Mouse (Mus musculus) midbrain, embryonic 13.5 days (tissue): ENCODE results near the gene Krtap2-4. TPM values are rescaled to one million over a fixed set of nuclear protein-coding genes. Genes with fewer than 3 reads are reported as not detected.
"Not testable (repeated sequence)": the region's sequence is repeated elsewhere in the genome, so short reads cannot be mapped to it uniquely, and the experiment has no call there.

Source experiments
- ATAC-seq: fragments of 200-750 bp; cut with Nextera tagmentation; 2 replicates; pipeline ENCODE4 v1.8.0; 2017; ENCODE audit warnings: mild to moderate bottlenecking, moderate TSS enrichment, moderate library complexity
- H3K27ac ChIP-seq: fragments of 300-500 bp; sonication (generic); 2 replicates; pipeline ENCODE4 v1.5.1; 2015; ENCODE audit warnings: inconsistent platforms, mild to moderate bottlenecking, moderate library complexity
- H3K27me3 ChIP-seq: fragments of 300-500 bp; sonication (generic); 2 replicates; pipeline ENCODE4 v1.6.1; 2015; ENCODE audit warnings: mild to moderate bottlenecking, inconsistent platforms
- H3K36me3 ChIP-seq: fragments of 300-500 bp; sonication (generic); 2 replicates; pipeline ENCODE4 v1.6.1; 2015; ENCODE audit warnings: mild to moderate bottlenecking, inconsistent platforms
- H3K4me1 ChIP-seq: fragments of 300-500 bp; sonication (generic); replicated peaks from 2 replicates; pipeline ENCODE4 v1.6.1; 2015; ENCODE audit warnings: inconsistent platforms
- H3K4me2 ChIP-seq: fragments of 300-500 bp; sonication (generic); replicated peaks from 2 replicates; pipeline ENCODE4 v1.6.1; 2015; ENCODE audit warnings: moderate library complexity, mild to moderate bottlenecking, inconsistent platforms
- H3K4me3 ChIP-seq: fragments of 300-500 bp; sonication (generic); replicated peaks from 2 replicates; pipeline ENCODE4 v1.5.1; 2015; ENCODE audit warnings: mild to moderate bottlenecking, inconsistent platforms
- H3K9ac ChIP-seq: fragments of 300-500 bp; sonication (generic); replicated peaks from 2 replicates; pipeline ENCODE4 v1.6.1; 2015; ENCODE audit warnings: mild to moderate bottlenecking, inconsistent platforms
- H3K9me3 ChIP-seq: fragments of 300-500 bp; sonication (generic); 2 replicates; pipeline ENCODE4 v1.6.1; 2016; ENCODE audit warnings: mild to moderate bottlenecking, inconsistent platforms
- WGBS: fragments of 180-500 bp; shearing (Covaris S2); methylation state at CpG from one replicate; pipeline ENCODE4 v1.1.7; 2015; 5-methylcytosine and 5-hydroxymethylcytosine counted together
- polyA plus RNA-seq: library from polyadenylated mRNA; unstranded; fragments of >200 nt; fragmentation: Nextera tagmentation; extraction: Ambion mirVana; gene quantifications from 2 replicates; pipeline ENCODE4 v1.2.1, GENCODE M21; 2015

Krtap2-4 gene
- polyA plus RNA-seq = not detected in 2 replicates

DNA sequence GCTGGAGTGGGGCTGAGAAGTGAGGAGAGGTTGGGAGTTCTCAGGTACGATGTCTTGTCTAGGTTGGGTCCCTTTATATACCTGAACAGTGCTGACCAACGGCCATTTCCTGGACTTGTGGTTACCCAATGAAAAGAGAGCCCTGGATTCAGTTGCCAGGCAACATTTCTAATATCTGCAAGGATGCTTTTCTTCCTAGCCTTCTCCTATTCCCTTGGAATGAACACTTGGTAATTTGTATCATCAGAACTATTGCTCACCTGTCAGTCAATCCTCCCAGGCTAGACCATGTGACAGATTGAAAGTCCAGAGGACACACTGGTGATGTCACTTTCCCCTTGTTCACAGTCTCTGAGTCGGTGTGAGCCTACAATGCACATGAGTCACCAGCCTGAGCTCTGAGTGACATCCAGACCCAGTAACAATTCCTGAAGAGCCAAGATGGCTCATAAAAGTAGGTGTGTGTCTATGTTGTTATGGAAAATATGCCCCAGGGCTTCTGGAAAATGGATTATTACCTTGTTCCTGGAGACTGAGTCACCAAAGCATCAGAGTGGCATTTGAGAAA lies at the start of gene Krtap2-4:
Krtap2-4 (minus strand) TSS at position 51 of the 568 bp plus-strand sequence.
- ATAC-seq = no peak
- Histone ChIP-seq H3K27me3 (no peaks in the 10 kb centered on the region), H3K27ac (no peak within 1 kb of the TSS), H3K4me3 (no peak within 1 kb of the TSS), H3K4me2 (no peak within 1 kb of the TSS), H3K4me1 (no peaks in the 10 kb centered on the region), H3K9ac (no peak within 1 kb of the TSS), H3K9me3 (no peaks in the 10 kb centered on the region), H3K36me3 (no peaks in the 10 kb centered on the region)
- 72% methylated on average over 3 of the region's 3 CpGs for WGBS

DNA sequence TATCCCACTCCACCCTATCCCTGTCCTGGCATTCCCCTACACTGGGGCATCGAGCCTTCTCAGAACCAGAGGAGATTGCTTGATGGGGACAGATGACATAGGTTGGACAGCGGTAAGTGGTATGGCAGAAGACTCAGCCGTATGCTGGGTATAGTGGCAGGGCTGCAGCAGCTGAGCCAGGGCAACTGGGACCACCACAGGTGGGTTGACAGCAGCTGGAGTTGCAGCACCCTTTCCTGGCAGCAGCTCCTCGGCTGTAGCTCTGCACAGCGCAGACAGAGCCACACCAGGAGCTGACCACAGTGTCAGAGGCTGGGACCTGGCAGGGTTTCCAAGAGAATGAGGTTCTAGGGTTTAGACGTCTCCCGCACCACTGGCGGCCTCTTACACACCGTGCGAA lies 48.2 kb upstream of the Krtap2-4 start:
- H3K9ac ChIP-seq = no peak overlapping the region
- ATAC-seq = no peak
- no peak overlapping the region for H3K4me2 ChIP-seq

DNA sequence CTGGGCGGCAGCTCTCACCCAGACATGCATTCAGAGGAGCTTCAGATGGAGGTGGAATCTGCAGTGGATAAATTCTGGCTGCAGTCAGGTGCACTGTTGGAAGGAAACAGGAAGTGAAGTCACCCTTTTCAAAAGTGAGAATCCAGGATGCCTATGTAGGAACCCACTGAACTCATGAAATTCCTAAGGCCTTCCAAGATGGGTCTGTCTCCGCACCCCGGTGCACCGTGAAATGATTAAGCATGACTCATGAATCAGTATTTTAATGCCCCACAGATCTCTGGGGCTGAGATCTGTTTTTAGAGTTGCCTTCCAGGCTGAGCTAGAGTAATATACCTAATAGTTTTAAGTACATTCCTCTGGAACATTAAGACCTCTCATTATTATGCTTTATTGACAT lies 44.6 kb upstream of the Krtap2-4 start:
- no peak overlapping the region for H3K4me2 ChIP-seq
- no peak overlapping the region for H3K9ac ChIP-seq
- H3K9me3 ChIP-seq = no peaks in the 10 kb centered on the region
- no peaks in the 10 kb centered on the region for H3K27me3 ChIP-seq
- 91% methylated on average over 4 of the region's 4 CpGs for WGBS
- no peak overlapping the region for H3K27ac ChIP-seq
- no peaks in the 10 kb centered on the region for H3K36me3 ChIP-seq
- H3K4me1 ChIP-seq = no peaks in the 10 kb centered on the region
- H3K4me3 ChIP-seq = no peak overlapping the region
- no peak for ATAC-seq

More for the DNA sequence above, 48.2 kb upstream of the Krtap2-4 start:
- H3K27me3 ChIP-seq = no peaks in the 10 kb centered on the region
- no peak overlapping the region for H3K27ac ChIP-seq
- 94% methylated on average over 10 of the region's 10 CpGs for WGBS
- H3K4me1 ChIP-seq = no peaks in the 10 kb centered on the region
- H3K36me3 ChIP-seq = no peaks in the 10 kb centered on the region
- H3K9me3 ChIP-seq = no peaks in the 10 kb centered on the region
- H3K4me3 ChIP-seq = no peak overlapping the region

DNA sequence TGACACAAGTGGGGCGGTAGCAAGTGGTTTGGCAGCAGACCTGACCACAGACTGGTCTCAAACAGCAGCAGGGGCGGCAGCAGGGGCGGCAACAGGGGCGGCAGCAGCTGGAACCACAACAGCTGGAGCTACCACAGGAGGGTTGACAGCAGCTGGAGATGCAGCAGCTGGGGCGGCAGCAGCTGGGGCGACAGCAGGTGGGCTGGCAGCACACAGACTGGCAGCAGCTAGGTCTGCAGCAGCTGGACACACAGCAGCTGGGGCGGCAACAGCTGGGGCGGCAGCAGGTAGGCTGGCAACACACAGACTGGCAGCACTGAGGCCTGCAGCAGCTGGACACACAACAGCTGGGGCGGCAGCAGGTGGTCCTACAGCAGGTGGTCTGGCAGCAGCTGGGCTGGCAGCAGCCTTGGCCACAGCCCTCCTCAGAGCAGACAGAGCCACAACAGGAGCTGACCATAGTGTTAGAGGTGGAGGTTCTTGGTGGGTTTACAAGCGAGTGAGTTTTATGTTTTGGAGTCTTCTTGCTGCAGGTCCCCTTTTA lies 43.9 kb upstream of the Krtap2-4 start, which contains the start of gene Gm11563:
Gm11563 (minus strand) TSS at position 494 of the 544 bp plus-strand sequence.
- not testable (repeated sequence) for H3K9me3 ChIP-seq, H3K4me2 ChIP-seq, H3K36me3 ChIP-seq, H3K4me1 ChIP-seq, H3K4me3 ChIP-seq, H3K27ac ChIP-seq, H3K27me3 ChIP-seq, ATAC-seq, H3K9ac ChIP-seq
- WGBS = 80% methylated on average over 10 of the region's 10 CpGs

DNA sequence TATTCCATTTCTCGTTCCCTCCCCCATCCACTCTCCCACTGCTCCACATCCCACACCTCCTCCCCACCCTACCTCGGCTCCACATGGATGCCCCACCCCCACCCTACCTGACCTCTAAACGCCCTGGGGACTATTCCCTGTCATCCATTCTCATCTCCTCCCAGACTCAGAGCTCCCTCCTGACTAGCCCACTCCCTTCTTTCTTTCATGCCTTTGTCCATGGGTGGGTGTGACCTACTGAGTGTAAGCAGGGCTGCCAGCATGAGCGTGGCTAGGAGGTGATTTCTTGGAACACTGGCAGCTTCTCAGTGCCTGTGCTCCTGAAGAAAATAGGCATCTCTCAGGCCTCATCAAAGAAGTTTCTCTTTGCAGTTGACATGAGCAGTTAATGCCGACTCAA lies 42.4 kb upstream of the Krtap2-4 start:
- Histone ChIP-seq H3K9me3 (no peaks in the 10 kb centered on the region), H3K4me3 (no peak overlapping the region), H3K9ac (no peak overlapping the region), H3K4me2 (no peak overlapping the region), H3K4me1 (no peaks in the 10 kb centered on the region), H3K27ac (no peak overlapping the region), H3K27me3 (no peaks in the 10 kb centered on the region), H3K36me3 (no peaks in the 10 kb centered on the region)
- no peak for ATAC-seq
- 61% methylated on average over 5 of the region's 5 CpGs for WGBS

DNA sequence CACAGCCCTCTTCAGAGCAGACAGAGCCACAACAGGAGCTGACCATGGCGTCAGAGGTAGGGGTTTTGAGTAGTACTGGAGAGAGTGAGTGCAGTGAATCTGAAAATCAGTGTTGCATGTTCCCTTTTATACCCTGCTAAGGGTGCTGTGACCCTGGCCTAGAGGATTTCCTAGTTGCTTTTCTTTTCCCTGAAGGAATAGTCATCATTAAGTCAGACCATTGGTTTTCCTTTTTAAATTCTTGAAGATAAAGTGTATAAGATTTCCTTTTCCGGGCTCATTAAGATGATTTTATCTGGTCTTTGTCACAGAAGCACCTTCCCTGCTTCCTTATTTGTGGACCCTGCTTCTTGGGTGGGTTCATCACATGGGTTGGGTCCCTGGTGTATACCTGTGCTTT lies 35.5 kb upstream of the Krtap2-4 start, which contains the start of gene Gm11555:
Gm11555 (minus strand) TSS at position 101 of the 400 bp plus-strand sequence.
- H3K4me3 ChIP-seq = no peak within 1 kb of the TSS
- no peaks in the 10 kb centered on the region for H3K36me3 ChIP-seq
- H3K27me3 ChIP-seq = no peaks in the 10 kb centered on the region
- WGBS = 88% methylated on average over 2 of the region's 2 CpGs
- no peak for ATAC-seq
- no peak within 1 kb of the TSS for H3K4me2 ChIP-seq
- no peak within 1 kb of the TSS for H3K27ac ChIP-seq
- H3K4me1 ChIP-seq = no peaks in the 10 kb centered on the region
- H3K9ac ChIP-seq = no peak within 1 kb of the TSS
- no peaks in the 10 kb centered on the region for H3K9me3 ChIP-seq

DNA sequence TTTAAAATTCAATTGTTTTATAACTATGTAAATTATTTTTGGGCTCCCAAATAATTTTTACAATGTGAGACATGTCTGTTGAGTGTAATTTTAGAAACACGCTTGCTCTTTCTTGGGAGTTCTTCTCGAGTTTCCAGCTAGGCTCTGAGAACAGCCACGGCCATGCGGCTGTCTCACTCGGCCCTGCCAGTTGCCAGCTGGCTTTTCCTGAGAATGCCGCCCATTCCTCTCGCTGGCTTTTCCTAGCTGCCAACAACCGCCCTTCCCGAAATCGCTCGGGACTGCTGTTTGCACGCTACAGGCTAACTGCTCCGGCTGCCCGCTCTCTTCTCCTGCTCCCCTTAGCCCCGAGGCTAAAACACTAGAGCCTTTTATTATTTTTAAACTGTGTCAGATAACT lies 31.8 kb upstream of the Krtap2-4 start:
- 89% methylated on average over 15 of the region's 15 CpGs for WGBS
- Histone ChIP-seq H3K4me1 (no peaks in the 10 kb centered on the region), H3K27ac (no peak overlapping the region), H3K36me3 (no peaks in the 10 kb centered on the region), H3K9ac (no peak overlapping the region), H3K4me2 (no peak overlapping the region), H3K4me3 (no peak overlapping the region), H3K9me3 (no peaks in the 10 kb centered on the region), H3K27me3 (no peaks in the 10 kb centered on the region)
- no peak for ATAC-seq

DNA sequence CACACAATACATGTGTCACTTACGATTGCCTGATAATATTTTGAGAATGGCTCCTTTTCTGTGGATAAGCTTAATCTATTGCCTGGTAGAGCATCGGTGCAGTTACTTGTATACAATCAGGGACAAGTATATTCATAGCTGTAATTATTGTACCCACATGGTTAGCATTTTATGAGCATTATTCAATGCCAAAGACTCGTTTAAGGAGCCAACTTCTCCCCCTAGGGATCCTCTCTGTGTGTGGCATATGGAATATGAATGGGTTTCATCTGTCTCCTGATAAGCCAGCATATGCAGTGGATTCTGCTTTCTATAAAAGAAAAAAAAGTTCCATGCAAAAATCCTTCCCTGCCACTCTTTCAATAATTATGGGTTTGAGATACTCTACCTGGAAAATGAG lies 29.7 kb upstream of the Krtap2-4 start:
- Histone ChIP-seq H3K27me3 (no peaks in the 10 kb centered on the region), H3K9ac (no peak overlapping the region), H3K4me3 (no peak overlapping the region), H3K36me3 (no peaks in the 10 kb centered on the region), H3K27ac (no peak overlapping the region), H3K9me3 (no peaks in the 10 kb centered on the region), H3K4me1 (no peaks in the 10 kb centered on the region), H3K4me2 (no peak overlapping the region)
- WGBS = 70% methylated on average over 3 of the region's 3 CpGs
- ATAC-seq = no peak

GRCm38 (mm10) chr11:99643635-99644139 lies 29.0 kb upstream of the Krtap2-4 start, which contains the start of gene Krtap4-7:
Gene Krtap4-7, minus strand, starts transcription at chr11:99644089.
- H3K36me3 ChIP-seq, ATAC-seq, H3K9ac ChIP-seq, H3K27ac ChIP-seq, H3K4me2 ChIP-seq, H3K9me3 ChIP-seq, H3K4me1 ChIP-seq, H3K4me3 ChIP-seq, H3K27me3 ChIP-seq: not testable (repeated sequence)
- WGBS = 87% methylated on average over 9 of the region's 9 CpGs

DNA sequence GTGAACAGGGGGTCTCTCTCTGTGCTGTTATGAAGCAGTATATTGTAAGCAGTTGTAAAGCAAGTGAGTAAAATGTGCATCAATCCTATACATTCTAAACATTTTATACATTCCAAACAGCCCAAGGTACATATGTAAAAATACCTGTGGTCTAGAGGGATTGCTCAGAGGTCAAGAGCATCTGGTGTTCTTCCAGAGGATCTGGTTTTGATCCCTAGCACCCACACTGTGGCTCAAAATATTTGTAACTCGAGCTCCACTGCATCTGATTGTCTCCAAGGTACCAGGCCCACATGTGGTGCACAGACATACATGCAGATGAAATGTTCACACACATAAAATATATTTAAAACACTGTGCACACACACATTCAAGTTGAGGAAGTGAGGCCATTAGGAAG lies 26.3 kb upstream of the Krtap2-4 start:
- WGBS = 47% methylated on average over 1 of the region's 1 CpGs
- Histone ChIP-seq H3K4me2 (no peak overlapping the region), H3K4me1 (no peaks in the 10 kb centered on the region), H3K4me3 (no peak overlapping the region), H3K9ac (no peak overlapping the region), H3K9me3 (no peaks in the 10 kb centered on the region), H3K27ac (no peak overlapping the region), H3K27me3 (no peaks in the 10 kb centered on the region), H3K36me3 (no peaks in the 10 kb centered on the region)
- no peak for ATAC-seq

DNA sequence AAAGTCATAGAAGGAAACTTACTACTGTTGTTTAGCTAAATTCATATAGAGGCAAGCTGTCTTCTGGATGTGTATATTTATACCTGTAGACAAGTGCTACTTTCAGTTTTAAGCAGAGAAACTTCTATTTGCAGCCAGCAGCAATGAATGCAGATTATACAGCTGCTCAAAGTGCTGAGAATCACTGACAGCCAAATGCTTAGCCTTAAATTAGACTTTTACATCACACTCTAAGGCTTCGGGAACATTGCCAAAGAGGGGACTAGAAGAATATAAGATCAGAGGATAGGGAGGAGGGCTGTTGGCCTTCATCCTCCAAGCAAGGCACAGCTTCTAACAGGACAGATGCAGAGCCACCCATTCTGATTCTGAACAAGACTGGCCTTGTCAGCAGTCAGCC lies 22.4 kb upstream of the Krtap2-4 start:
- no peak for ATAC-seq
- Histone ChIP-seq H3K9me3 (no peaks in the 10 kb centered on the region), H3K9ac (no peak overlapping the region), H3K4me3 (no peak overlapping the region), H3K4me1 (no peaks in the 10 kb centered on the region), H3K27me3 (no peaks in the 10 kb centered on the region), H3K36me3 (no peaks in the 10 kb centered on the region), H3K4me2 (no peak overlapping the region), H3K27ac (no peak overlapping the region)
- 73% methylated on average over 1 of the region's 1 CpGs for WGBS

GRCm38 (mm10) chr11:99634653-99635134 lies 20.0 kb upstream of the Krtap2-4 start, which contains the start of gene Krtap4-2:
Gene Krtap4-2, minus strand, starts transcription at chr11:99635084.
- WGBS = 37% methylated on average over 8 of the region's 8 CpGs
- H3K36me3 ChIP-seq = no peaks in the 10 kb centered on the region
- no peaks in the 10 kb centered on the region for H3K4me1 ChIP-seq
- H3K9me3 ChIP-seq = no peaks in the 10 kb centered on the region
- no peak within 1 kb of the TSS for H3K4me3 ChIP-seq
- no peak within 1 kb of the TSS for H3K27ac ChIP-seq
- no peak for ATAC-seq
- H3K4me2 ChIP-seq = no peak within 1 kb of the TSS
- no peaks in the 10 kb centered on the region for H3K27me3 ChIP-seq
- H3K9ac ChIP-seq = 0 out of 2 replicates have a peak within 1 kb of the TSS, but pooled peaks have one; percentile 3
